10 mouse cellular contexts compared by ENCODE assay signal in the genomic region with DNA sequence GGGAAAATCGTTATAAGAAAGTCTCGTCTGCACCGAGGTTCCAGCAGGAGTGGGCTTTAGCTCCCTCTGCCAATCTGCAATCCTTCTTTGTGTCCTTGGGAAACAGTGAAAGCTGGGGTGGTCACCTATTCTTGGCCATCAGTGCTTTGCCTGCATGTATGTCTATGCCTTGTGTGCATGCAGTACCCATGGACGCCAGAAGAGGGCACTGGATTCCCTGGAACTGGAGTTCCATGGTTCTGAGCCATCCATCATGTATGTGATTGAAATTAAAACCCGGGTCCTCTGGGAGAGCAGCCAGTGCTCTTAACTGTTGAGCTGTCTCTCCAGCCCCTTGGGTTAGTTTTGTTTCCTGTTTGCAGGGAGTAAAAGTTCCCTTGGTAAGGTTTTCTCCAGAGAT.
DNase-seq lines count a peak whose midpoint lies in the region; ATAC-seq and TF ChIP-seq lines count a peak whose summit lies in the region.
"Had no signal": no experiment of that assay in that cellular context is flagged by ENCODE, and none has a peak within 500 bp of the region (broad histone marks: within the 10 kb centered on the region; RNA-seq: fewer than 3 reads in every experiment).

No protein-coding gene starts in this region.

- H3K4me1 ChIP-seq in forebrain, embryonic 14.5 days (ENCODE audit: control insufficient read depth, insufficient read depth, low read length), result no peaks in the 10 kb centered on the region; the same call in 1 of the 2 replicates
- H3K4me1 ChIP-seq in forebrain, embryonic 12.5 days, result peaks cover under 1% of the 10 kb centered on the region; the same call in 1 of the 2 replicates
- H3K4me1 ChIP-seq in lung, embryonic 14.5 days (ENCODE audit: insufficient read depth), result no peaks in the 10 kb centered on the region
- H3K4me1 ChIP-seq: embryonic facial prominence, embryonic 15.5 days; stomach, embryonic 15.5 days had no signal

- no peaks in the 10 kb centered on the region for H3K9me3 ChIP-seq in forebrain, embryonic 14.5 days (replicated peaks; ENCODE audit: control insufficient read depth, low read length)
- H3K9me3 ChIP-seq in forebrain, embryonic 12.5 days, result no peaks in the 10 kb centered on the region
- no peaks in the 10 kb centered on the region for H3K9me3 ChIP-seq in lung, embryonic 14.5 days (ENCODE audit: low read depth, low read length)
- H3K9me3 ChIP-seq: embryonic facial prominence, embryonic 15.5 days; stomach, embryonic 15.5 days had no signal

- peak; percentile 75 for TF ChIP-seq CTCF in lung, embryonic 14.5 days (IDR thresholded peaks at IDR 0.05; ENCODE audit: low read depth)

- H3K27me3 ChIP-seq in forebrain, embryonic 14.5 days (replicated peaks; ENCODE audit: control insufficient read depth, insufficient read depth, low read length), result no peaks in the 10 kb centered on the region
- H3K27me3 ChIP-seq in forebrain, embryonic 12.5 days, result no peaks in the 10 kb centered on the region
- H3K27me3 ChIP-seq in lung, embryonic 14.5 days (ENCODE audit: insufficient read depth, low read length), result no peaks in the 10 kb centered on the region
- H3K27me3 ChIP-seq in splenic B cell, adult 2 months (ENCODE audit: control insufficient read depth, insufficient read depth, low read length, poor library complexity, severe bottlenecking), result no peaks in the 10 kb centered on the region
- H3K27me3 ChIP-seq: embryonic facial prominence, embryonic 15.5 days; stomach, embryonic 15.5 days had no signal

- no peak overlapping the region for H3K27ac ChIP-seq in forebrain, embryonic 14.5 days (ENCODE audit: low read depth, low read length)
- H3K27ac ChIP-seq in forebrain, embryonic 12.5 days, result no peak overlapping the region
- no peak overlapping the region for H3K27ac ChIP-seq in lung, embryonic 14.5 days (ENCODE audit: low read depth)
- H3K27ac ChIP-seq: embryonic facial prominence, embryonic 15.5 days; stomach, embryonic 15.5 days had no signal

- H3K4me3 ChIP-seq in forebrain, embryonic 14.5 days (ENCODE audit: low read depth, low read length), result no peak overlapping the region
- no peak overlapping the region for H3K4me3 ChIP-seq in forebrain, embryonic 12.5 days (replicated peaks)
- H3K4me3 ChIP-seq in lung, embryonic 14.5 days (ENCODE audit: low read depth, low read length), result no peak overlapping the region
- H3K4me3 ChIP-seq: embryonic facial prominence, embryonic 15.5 days; stomach, embryonic 15.5 days had no signal

- DNase-seq in forebrain, embryonic 14.5 days (ENCODE audit: low spot score), result peak; percentile 24
- DNase-seq in lung, embryonic 14.5 days, result peak; percentile 57
- no peak for DNase-seq in lung, adult 18-20 months
- peak; percentile 16 for DNase-seq in c-Kit-negative CD71-positive TER-119-positive erythroid progenitor cells, embryonic 14.5 days (ENCODE audit: low read depth, low spot score)
- DNase-seq in splenic B cell, adult 2 months (ENCODE audit: low read depth, low spot score), result peak; percentile 5
- no peak for DNase-seq in cerebellum, adult 8-10 months
- no peak for DNase-seq in frontal cortex, postnatal 10 days (ENCODE audit: low spot score in 2 of 2)

- H3K36me3 ChIP-seq in forebrain, embryonic 14.5 days (ENCODE audit: control insufficient read depth, insufficient read depth, low read length), result no peaks in the 10 kb centered on the region
- no peaks in the 10 kb centered on the region for H3K36me3 ChIP-seq in forebrain, embryonic 12.5 days (replicated peaks)
- H3K36me3 ChIP-seq in lung, embryonic 14.5 days (ENCODE audit: insufficient read depth), result no peaks in the 10 kb centered on the region
- H3K36me3 ChIP-seq in splenic B cell, adult 2 months (ENCODE audit: control insufficient read depth, insufficient read depth, low read length, poor library complexity, severe bottlenecking), result no peaks in the 10 kb centered on the region
- H3K36me3 ChIP-seq: embryonic facial prominence, embryonic 15.5 days; stomach, embryonic 15.5 days had no signal

- H3K4me2 ChIP-seq in forebrain, embryonic 14.5 days (ENCODE audit: low read length), result no peak overlapping the region
- no peak overlapping the region for H3K4me2 ChIP-seq in forebrain, embryonic 12.5 days
- H3K4me2 ChIP-seq in lung, embryonic 14.5 days, result no peak overlapping the region
- H3K4me2 ChIP-seq: embryonic facial prominence, embryonic 15.5 days; stomach, embryonic 15.5 days had no signal

- H3K9ac ChIP-seq in forebrain, embryonic 14.5 days (ENCODE audit: low read length), result no peak overlapping the region
- no peak overlapping the region for H3K9ac ChIP-seq in forebrain, embryonic 12.5 days
- H3K9ac ChIP-seq in lung, embryonic 14.5 days, result no peak overlapping the region
- H3K9ac ChIP-seq: embryonic facial prominence, embryonic 15.5 days; stomach, embryonic 15.5 days had no signal

- 70% methylated on average over 5 of the region's 5 CpGs for WGBS in forebrain, embryonic 14.5 days
- 73% methylated on average over 5 of the region's 5 CpGs for WGBS in forebrain, embryonic 12.5 days
- 66% methylated on average over 5 of the region's 5 CpGs for WGBS in lung, embryonic 14.5 days

- no peak for ATAC-seq in forebrain, embryonic 14.5 days
- no peak for ATAC-seq in forebrain, embryonic 12.5 days (ENCODE audit: low FRiP score)
- no peak for ATAC-seq in lung, embryonic 14.5 days (ENCODE audit: insufficient read depth)

Comparison
In these comparisons a context has a peak if more than half of its experiments do, and no peak if none do; other contexts are left out.
1. DNase-seq: peak in forebrain, embryonic 14.5 days (single experiment), lung, embryonic 14.5 days (single experiment), c-Kit-negative CD71-positive TER-119-positive erythroid progenitor cells, embryonic 14.5 days (single experiment) and splenic B cell, adult 2 months (single experiment); none in lung, adult 18-20 months (0 of 2), cerebellum, adult 8-10 months (single experiment) and frontal cortex, postnatal 10 days (0 of 2).